Mouse (Mus musculus) frontal cortex, postnatal 25 days (tissue): ENCODE results near the gene Plaur.
A peak's percentile ranks its signal among the peaks of the same experiment; 100 is the strongest.

Experiments used
- DNase-seq, 2 experiments: peaks; one replicate each; pipeline ENCODE4 v3.0.0; 2022; ENCODE audit warnings: low spot score in 2 of 2

The Plaur gene

DNA sequence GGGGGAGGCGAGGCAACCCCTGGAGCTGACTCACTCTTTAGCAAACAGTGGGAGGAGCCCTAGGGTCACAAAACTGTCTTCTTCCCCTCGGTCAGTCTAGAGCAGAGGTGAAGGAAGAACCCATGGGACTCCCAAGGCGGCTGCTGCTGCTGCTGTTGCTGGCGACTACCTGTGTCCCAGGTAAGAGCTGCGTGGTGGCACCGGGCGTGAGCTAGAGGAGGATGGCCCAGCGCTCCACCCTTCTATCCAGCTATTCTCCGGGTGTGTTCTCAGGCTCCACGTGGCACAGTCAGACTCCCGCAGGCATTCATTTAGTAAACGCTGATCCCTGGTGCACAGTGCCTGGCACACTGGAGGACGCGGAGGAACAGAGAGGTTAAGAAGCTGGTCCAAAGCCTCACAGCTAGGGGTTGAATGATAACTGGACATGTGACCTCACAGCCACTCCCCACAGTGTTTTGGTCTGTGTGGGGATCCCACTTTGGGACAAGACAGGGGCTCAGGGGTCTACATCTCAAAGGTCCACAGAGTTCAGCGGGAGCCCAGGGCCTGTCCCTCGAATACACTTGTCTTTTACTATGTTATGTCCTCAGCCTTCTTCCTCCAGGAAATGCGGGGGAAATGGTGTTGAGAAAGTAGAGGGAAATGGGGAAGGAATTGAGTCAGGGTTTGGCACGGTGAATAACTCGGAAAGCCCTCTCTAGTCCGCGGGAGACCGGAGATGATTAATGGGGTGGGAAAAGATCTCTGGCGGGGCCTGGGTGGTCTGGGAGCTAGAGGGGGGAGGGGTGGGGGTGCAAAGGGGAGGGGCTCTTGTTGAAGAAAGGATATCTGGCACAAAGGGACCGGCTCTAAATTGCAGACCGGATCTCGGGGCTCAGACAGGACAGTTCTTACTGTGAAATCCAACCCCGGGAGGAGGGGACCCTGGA is at the start of gene Plaur:
Gene Plaur, plus strand, starts transcription at position 97 of the 932 bp plus-strand sequence.
- no peak for DNase-seq

- no peak for DNase-seq
Measured at GRCm38 (mm10) chr7:24413630-24414029, 48.7 kb upstream of the Plaur start.

- DNase-seq: no peak
Measured at GRCm38 (mm10) chr7:24415261-24415660, 47.0 kb upstream of the Plaur start.

- no peak for DNase-seq
Measured at GRCm38 (mm10) chr7:24419579-24419978, 42.7 kb upstream of the Plaur start.

DNA sequence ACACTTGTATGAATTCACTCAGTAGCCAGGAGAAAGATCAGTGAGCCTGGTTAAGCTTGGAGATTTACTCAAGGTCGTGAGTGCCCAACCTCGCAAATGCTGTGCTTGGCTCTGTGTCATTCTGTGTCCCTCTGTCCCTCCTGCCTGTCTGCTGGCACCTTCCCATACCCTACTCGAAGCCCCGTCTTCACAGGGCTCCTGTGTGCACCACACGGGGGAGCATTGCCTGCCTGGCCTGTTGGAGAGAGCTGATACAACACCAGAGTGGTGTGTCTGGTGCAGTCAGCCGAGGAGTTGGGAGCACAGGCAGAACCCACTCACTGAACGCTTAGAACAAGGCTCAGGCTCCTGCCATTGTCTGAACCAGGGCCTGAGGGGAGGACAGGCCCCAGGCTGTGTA is 40.6 kb upstream of the Plaur start:
- DNase-seq: no peak

DNA sequence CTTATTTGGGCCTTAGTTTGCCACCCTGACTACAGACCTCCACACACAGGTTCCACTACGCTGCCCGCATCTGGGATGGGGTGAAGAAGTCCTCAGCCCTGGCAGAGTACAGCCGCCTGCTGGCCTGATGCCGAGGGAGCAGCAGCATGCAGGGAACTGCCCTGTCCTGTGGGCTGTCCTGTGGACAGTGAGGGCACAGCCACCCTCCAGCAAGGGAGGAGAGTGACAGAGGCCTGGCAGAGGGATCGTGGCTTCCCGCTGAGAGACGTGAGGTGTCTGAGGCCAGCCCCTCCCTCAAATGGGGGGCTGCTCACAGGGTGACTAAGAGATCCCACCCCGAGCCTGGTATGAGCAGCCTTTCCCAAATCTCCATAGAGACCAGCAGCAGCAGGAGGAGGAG is 40.0 kb upstream of the Plaur start:
- no peak for DNase-seq

DNA sequence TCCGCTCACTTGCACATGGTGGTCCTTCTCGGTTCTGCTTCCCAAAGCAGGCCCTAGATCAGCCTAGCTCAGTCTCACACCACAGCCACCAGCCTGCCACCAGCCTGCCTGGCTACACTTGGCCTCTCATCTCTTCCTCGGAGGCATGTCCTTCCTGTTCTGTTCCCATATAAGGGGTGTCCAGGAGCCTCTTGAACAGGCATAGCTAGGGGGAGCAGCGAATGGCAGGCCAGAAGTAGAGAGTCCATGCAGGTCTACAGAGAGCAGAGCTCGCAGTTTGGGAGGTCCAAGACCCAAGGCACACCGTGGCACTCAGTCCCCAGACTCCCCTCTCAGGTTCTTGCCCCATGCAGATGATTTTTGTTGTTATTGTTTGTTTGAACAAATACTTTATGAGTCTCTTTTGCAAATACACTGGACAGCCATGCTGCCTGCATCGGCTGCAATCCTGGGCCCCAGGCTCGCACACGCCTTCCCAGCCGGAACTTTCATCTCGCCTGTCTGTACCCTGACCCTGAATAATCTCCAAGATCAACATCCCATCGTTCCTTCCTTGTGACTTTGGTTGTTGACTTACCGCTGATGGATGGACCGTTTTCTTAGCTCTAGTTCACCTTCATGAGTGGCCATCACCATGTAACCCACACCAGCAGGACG is 39.0 kb upstream of the Plaur start:
- no peak for DNase-seq

- no peak for DNase-seq
Measured at GRCm38 (mm10) chr7:24423956-24424732, 38.1 kb upstream of the Plaur start.

GRCm38 (mm10) chr7:24425919-24426318 is 36.4 kb upstream of the Plaur start:
- no peak for DNase-seq

- no peak for DNase-seq
Measured at GRCm38 (mm10) chr7:24427168-24427567, 35.1 kb upstream of the Plaur start.

GRCm38 (mm10) chr7:24428725-24429124 is 33.6 kb upstream of the Plaur start:
- no peak for DNase-seq

- DNase-seq: peak; percentile 56 to 58
Measured at GRCm38 (mm10) chr7:24429413-24430112, 32.7 kb upstream of the Plaur start.

- DNase-seq: no peak
Measured at GRCm38 (mm10) chr7:24430551-24431345, 31.5 kb upstream of the Plaur start.

GRCm38 (mm10) chr7:24431713-24432112 is 30.6 kb upstream of the Plaur start:
- no peak for DNase-seq

DNA sequence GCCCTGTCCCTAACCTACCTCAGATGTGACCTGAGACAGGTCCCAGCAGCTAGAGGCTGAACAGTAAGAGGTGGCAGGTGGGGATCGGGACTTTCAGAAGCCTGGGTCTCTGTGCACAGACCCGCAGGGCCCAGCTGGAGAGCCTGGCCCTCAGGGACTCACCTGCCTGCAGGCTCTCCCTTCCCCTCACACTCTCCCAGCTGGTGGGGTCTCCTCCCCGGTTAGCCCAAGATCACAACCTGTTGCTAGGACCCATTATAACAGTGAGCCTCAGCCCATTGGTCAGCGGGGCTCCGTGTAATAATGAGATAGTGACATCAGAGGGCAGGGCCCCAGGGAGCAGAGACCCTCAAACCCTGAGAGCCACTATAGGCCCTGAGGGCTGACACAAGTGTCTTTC is 27.0 kb upstream of the Plaur start:
- no peak for DNase-seq

DNA sequence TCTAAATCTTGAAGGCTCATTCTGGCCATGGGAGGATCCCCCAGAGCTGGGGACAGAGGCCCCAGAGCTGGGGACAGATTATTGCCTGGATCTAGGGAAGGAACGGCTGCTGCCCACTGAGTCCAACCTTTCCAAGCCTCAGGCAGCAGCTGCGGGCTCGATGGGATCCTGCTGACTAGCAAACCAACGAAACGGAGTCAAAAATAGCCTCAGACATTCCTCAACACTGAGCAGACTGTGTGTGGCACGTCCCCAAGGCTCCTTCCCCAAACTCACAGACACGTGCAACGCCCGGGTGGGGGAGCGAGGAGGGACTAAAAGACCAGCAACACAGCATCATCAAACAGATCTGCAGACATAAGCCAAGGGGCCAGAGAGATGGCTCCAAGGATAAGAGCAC is 24.3 kb upstream of the Plaur start:
- peak; percentile 48 to 59 for DNase-seq

- no peak for DNase-seq
Measured at GRCm38 (mm10) chr7:24439191-24439590, 23.1 kb upstream of the Plaur start.

- no peak for DNase-seq
Measured at GRCm38 (mm10) chr7:24439891-24440290, 22.4 kb upstream of the Plaur start.

- peak in 1 of 2 experiments; percentile 47 for DNase-seq
Measured at GRCm38 (mm10) chr7:24441785-24442184, 20.5 kb upstream of the Plaur start.

DNA sequence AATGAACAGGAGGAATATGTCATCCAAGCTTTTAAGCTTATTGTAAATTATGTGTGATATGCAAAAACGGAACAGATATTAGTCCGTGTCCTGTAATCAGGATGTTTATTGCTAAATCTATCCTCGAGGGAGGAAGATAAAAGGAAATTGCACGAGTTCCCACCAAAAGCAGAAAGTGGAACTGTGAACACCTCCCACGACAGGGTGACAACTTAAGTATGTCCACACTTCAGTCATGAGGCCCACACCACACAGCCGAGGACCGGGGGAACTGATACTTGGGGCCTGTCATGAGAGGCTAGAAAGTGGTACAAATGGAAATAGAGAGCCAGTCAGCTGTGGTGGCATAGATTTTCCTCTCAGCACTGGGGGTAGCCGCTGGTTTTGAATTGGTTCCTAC is 20.0 kb upstream of the Plaur start:
- no peak for DNase-seq
